Mouse (Mus musculus): ENCODE results near the gene Ldhc.
"Not testable (repeated sequence)": the region's sequence is repeated elsewhere in the genome, so short reads cannot be mapped to it uniquely, and the experiment has no call there.

Ldhc gene

GRCm38 (mm10) chr7:46860996-46861395 is at the start of gene Ldhc:
Gene Ldhc, plus strand, starts transcription at chr7:46861203.
- DNase-seq = no peak

DNA sequence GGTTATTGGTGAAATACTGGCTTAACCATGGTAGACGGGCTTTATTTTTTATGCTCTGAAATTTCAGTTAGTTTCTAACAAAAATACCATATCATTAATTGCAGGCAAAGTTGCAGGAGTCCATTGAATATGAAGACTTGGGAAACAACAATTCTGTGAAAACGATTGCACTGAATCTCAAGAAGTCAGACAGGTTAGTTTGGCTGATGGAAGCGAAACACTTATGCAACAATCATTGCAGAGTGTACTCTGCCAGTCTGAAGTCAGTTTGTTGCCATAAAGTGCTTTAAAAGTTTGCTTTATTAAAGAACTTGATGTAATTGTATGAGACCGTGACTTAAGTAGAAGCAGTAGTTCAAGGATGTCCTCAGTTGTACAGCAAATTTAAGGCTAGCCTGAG is 47.0 kb upstream of the Ldhc start:
- DNase-seq = no peak

DNA sequence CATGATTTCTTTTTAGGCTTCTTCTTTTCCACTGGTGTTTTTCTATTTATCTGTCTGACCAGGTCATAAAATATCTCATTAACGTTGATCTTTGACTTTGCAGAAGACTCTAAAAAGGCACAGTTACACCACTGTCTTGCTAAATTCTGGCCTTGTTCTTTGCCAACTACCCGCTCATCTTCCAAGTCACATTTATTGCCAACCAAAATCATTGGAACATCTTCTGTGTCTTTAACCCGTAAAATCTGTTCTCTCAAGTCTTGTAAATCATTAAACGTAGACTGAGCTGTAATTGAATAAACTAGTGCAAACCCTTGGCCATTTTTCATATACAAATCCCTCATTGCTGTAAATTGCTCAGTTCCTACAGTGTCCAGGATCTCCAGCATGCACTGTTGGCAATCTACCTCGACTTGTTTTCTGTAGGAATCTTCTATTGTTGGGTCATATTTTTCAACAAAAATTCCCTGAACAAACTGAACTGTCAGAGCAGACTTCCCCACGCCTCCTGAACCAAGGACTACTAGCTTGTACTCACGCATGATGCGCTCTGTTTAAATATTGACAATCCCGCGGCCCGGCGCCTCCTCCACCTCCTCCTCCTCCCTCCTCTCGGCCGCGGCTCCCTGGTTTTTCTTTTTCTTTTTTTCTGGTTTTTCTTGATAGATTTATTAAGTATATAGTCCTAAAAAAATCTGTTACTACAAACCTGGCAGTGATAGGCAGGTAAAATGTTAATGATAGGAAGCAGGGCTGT is 39.9 kb upstream of the Ldhc start:
- DNase-seq = not testable (repeated sequence)

DNA sequence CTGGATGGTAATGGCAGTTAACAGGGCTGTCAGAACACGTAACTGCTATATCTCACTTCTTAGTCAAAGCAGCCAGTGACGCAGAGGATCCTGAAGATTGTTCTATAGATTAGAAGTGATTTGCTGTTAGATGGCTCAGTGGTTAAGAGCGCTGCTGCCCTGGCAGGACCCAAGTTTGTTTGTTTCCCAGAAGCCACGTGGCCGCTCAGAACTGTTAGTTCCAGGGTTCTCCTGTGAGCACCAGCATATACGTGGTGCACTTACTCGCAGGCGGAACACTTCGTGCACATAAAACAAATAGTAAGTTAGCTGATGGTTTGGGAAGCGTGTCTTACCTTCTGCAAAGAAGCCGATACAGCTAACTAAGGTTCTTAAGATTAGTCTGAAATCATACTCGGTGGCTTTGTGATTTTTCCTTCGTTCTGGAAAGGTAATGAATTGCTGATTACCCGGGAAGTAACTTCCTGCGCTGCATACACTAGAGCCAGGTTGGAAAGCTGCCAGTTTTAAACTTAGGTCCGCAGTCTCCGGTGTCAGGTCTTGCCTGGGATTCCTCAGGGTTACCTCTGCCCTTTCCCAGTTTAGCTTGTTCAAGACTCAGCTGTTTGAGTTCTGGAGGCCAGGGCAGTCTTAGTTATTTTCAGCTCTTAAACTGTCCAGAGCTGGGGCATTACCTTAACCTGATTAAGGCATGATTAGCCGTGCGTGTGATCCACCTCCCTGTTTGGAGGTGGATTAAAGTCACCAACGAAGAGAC is 33.8 kb upstream of the Ldhc start:
- peak; percentile 12 for DNase-seq

GRCm38 (mm10) chr7:46827803-46828184 is 33.2 kb upstream of the Ldhc start:
- no peak for DNase-seq

DNA sequence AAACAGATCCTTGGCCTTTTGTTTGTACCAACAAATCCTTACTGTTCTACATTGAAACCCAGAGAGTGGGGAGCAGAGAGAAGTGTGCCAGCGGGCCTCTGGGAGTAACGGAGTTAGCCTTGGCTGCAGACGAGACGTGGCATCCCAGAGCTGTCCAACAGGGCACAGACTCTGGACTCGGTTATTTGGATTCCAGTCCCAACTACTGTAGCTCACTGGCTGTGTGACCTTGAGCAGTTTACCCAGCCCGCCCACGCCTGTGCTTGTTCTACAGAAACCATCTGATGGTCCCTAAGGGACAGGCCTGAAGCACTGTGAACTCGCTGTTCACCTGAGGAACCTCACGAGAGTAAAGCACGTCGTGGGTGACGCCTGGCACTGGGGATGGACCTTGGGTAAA is 31.1 kb upstream of the Ldhc start:
- DNase-seq = no peak

GRCm38 (mm10) chr7:46830799-46831590 is 30.0 kb upstream of the Ldhc start:
- peak; percentile 81 for DNase-seq

DNA sequence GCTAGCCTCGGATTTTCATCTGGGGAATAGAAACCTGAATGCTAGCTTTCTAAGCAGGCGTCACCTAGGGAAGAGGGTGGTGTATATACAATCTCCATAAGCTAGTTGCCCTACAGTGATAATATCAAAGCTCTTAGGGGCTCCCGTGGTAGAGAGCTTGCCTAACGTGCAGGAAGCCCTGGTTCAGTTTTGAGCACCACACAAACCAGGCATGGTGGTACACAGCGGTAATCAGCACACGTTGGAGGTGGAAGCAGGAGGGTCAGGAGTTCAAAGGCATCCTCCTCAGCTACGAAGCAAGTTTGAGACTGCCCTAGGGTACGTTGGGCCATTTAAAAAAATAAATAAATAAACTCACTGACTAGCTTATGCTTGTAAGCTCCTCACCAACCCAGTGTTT is 29.3 kb upstream of the Ldhc start:
- DNase-seq = no peak

- DNase-seq = not testable (repeated sequence)
Measured at GRCm38 (mm10) chr7:46832112-46832810, 28.7 kb upstream of the Ldhc start.

GRCm38 (mm10) chr7:46833266-46833665 is 27.7 kb upstream of the Ldhc start:
- peak; percentile 84 for DNase-seq

GRCm38 (mm10) chr7:46833670-46834255 is 27.2 kb upstream of the Ldhc start:
- DNase-seq = no peak

GRCm38 (mm10) chr7:46834994-46835610 is 25.9 kb upstream of the Ldhc start:
- DNase-seq = no peak

DNA sequence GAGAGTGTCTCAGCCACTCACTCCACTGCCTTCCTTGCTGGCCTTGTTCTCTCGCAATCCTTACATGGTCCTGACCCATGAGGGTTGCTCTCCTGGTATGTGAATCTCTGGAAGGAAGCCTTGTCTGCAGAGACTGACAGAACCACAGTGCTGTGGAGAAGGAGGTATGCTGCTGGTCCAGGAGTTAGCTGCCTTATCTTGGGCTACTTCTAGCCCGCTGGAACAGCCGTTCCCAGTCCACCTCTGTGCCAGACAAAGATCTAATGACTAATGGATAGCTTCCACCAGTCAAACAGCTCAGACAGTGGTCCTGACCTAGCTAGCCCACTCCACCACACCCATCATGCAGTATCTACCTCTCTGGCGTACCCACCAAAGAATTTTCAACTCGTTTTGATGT is 24.6 kb upstream of the Ldhc start:
- no peak for DNase-seq

DNA sequence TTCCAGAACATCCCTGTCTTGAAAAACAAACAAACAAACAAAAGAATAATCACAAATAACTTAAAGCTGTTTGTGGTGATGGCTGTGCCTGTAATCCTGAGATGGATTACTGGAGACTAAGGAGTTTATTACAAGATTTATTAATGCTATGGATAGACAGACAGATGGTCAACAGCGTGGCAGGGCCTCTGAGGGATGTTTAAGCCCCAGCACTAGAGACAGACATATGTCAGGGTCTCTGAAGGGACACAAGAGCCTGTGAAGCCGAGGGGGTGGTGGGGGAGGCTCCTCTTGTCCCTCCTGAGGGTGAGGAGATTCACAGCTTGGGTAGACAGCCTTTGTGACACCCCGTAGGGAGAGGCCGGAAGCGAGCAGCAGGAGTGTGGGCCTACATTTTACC is 23.9 kb upstream of the Ldhc start:
- DNase-seq = no peak

- DNase-seq = peak; percentile 65
Measured at GRCm38 (mm10) chr7:46838104-46838671, 22.8 kb upstream of the Ldhc start.

- DNase-seq = peak; percentile 95
Measured at GRCm38 (mm10) chr7:46838891-46839302, 22.1 kb upstream of the Ldhc start.

DNA sequence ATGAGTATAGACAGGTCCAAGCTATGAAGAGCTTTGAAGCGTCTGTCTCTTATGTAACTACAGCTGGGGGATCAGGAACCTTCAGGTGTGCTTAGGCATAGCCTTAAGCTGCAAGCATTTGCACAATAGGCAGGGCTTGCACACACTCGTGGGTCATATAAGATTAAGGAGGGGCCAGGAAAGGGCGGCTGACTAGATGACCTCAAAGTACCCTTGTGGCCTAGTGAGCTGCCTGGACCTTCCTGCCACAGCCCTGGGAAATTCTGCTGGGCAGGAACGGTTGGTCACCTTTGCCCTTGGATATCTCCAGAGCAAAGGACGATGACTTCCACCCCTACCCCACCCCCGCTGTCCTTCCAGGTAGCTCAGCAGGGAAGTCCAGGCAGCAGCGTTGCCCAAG is 21.6 kb upstream of the Ldhc start:
- peak; percentile 75 for DNase-seq

DNA sequence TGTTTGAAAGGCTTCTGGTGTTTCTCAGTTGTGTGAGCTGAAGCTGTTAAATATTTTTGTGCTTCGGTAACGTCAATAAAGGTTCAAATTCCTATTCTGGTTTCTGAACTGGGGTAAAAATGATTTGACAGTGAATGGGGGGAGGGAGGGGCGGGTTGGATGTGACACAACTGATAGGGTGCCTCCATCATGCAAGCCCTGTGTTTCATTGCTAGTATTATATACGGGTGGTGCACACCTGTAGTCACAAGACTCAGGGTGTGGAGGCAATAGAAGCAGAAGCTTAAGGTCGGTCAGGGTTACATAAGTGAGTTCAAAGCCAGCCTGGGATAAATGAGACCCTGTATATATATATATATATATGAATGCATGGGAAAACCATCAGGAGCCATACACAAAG is 21.1 kb upstream of the Ldhc start:
- no peak for DNase-seq

DNA sequence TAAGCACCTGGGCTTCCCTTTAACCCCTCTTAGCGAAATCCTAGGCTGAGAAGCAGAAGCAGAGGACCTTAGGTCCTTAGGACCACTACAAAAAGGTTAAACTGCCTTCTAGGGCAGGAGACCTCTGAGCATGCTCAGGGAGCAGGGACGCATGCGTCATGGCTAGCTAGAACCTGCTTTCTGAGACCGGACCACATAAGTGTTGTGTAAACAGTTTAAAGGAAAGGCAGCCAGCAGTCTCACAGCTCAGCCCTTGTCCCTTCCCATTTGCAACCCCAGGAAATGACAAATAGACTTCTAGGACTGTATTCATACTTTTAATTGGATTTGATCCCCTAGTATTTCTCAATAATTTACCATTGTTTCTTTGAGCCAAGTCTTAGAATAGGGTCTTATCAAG is 20.7 kb upstream of the Ldhc start:
- peak; percentile 86 for DNase-seq

GRCm38 (mm10) chr7:46840787-46841525 is 20.0 kb upstream of the Ldhc start, which contains the start of gene Ldha:
Gene Ldha, plus strand, starts transcription at chr7:46841475.
- DNase-seq = no peak

- DNase-seq = peak; percentile 71
Measured at GRCm38 (mm10) chr7:46842278-46842677, 18.7 kb upstream of the Ldhc start.
